Mouse (Mus musculus) liver, embryonic 13.5 days (tissue): ENCODE measurements around the gene Spc24. TPM values are rescaled to one million over a fixed set of nuclear protein-coding genes. Genes with fewer than 3 reads are reported as not detected.

Experiments used
- microRNA-seq: library from miRNA; unstranded; fragments of <30 nt; microRNA quantifications from one replicate; pipeline ENCODE4, GENCODE M21; 2016
- polyA plus RNA-seq: library from polyadenylated mRNA; unstranded; fragments of >200 nt; fragmentation: Nextera tagmentation; extraction: Ambion mirVana; gene quantifications from 2 replicates; pipeline ENCODE4 v1.2.1, GENCODE M21; 2015

The Spc24 gene
- polyA plus RNA-seq, 1 experiment from 2014 or later = 91.5 TPM

Small RNA genes lying within 50 kb of the gene (microRNA-seq; reads per million reads assigned to microRNA genes)
- 7.6 reads per million, percentile 18 among the genes with 10 or more reads in this experiment for gene Mir7083

Other genes with a start within 250 kb of the Spc24 start
- gene AB124611, start 234.1 kb downstream of the Spc24 start, polyA plus RNA-seq = 3.5 and 4.1 TPM in 2 replicates
- 15.5 and 16.9 TPM in 2 replicates for gene Carm1, start 213.4 kb downstream of the Spc24 start, polyA plus RNA-seq
- 17.7 and 21.5 TPM in 2 replicates for gene Timm29, start 167.6 kb downstream of the Spc24 start, polyA plus RNA-seq
- 8.8 and 10.2 TPM in 2 replicates for gene Yipf2, start 167.5 kb downstream of the Spc24 start, polyA plus RNA-seq
- 26.5 and 29.5 TPM in 2 replicates for gene Smarca4, start 144.1 kb downstream of the Spc24 start, polyA plus RNA-seq
- 18.6 and 22.5 TPM in 2 replicates for gene Ldlr, start 36.8 kb downstream of the Spc24 start, polyA plus RNA-seq
- 2.6 and 3.4 TPM in 2 replicates for gene Kank2, start 38.4 kb upstream of the Spc24 start, polyA plus RNA-seq
- 15.5 and 16.1 TPM in 2 replicates for gene Angptl8, start 75.2 kb upstream of the Spc24 start, polyA plus RNA-seq
- 3.9 and 4.1 TPM in 2 replicates for gene Dock6, start 92.3 kb upstream of the Spc24 start, polyA plus RNA-seq
- gene Rab3d, start 157.9 kb upstream of the Spc24 start, polyA plus RNA-seq = 6.6 and 8.4 TPM in 2 replicates
- 1.0 and 1.2 TPM in 2 replicates for gene Ccdc159, start 167.2 kb upstream of the Spc24 start, polyA plus RNA-seq
- gene Tmem205, start 167.3 kb upstream of the Spc24 start, polyA plus RNA-seq = 49.5 and 57.2 TPM in 2 replicates
- 0.99 and 1.4 TPM in 2 replicates for gene Plppr2, start 176.7 kb upstream of the Spc24 start, polyA plus RNA-seq
- 2.1 and 2.6 TPM in 2 replicates for gene Swsap1, start 195.5 kb upstream of the Spc24 start, polyA plus RNA-seq
- 143 and 144 TPM in 2 replicates for gene Epor, start 203.2 kb upstream of the Spc24 start, polyA plus RNA-seq
- gene Rgl3, start 229.1 kb upstream of the Spc24 start, polyA plus RNA-seq = 0.15 and 0.46 TPM in 2 replicates
- gene Ccdc151, start 242.3 kb upstream of the Spc24 start, polyA plus RNA-seq = 0.16 TPM in 1 of 2 replicates, not detected in the other
- 52.6 and 57.5 TPM in 2 replicates for gene Prkcsh, start 242.5 kb upstream of the Spc24 start, polyA plus RNA-seq